Mouse (Mus musculus) stomach, postnatal 0 days (tissue): ENCODE data around the gene Rpn2. TPM values are rescaled to one million over a fixed set of nuclear protein-coding genes. Genes with fewer than 3 reads are reported as not detected.
A peak's percentile ranks its signal among the peaks of the same experiment; 100 is the strongest.

Experiments used
- ATAC-seq: fragments of 200-750 bp; cut with Nextera tagmentation; 2 replicates; pipeline ENCODE4 v1.8.0; 2017; ENCODE audit not compliant: low FRiP score, low TSS enrichment
- DNase-seq: peaks from one replicate; pipeline ENCODE4 v3.0.0-alpha.2; 2016; ENCODE audit warnings: low spot score
- H3K27ac ChIP-seq: fragments of 300-500 bp; sonication (generic); replicated peaks from 2 replicates; pipeline ENCODE4 v1.5.1; 2014; ENCODE audit warnings: mild to moderate bottlenecking, control low read depth
- H3K27me3 ChIP-seq: fragments of 300-500 bp; sonication (generic); 2 replicates; pipeline ENCODE4 v1.6.1; 2014; ENCODE audit warnings: low read length; ENCODE audit not compliant: control insufficient read depth, insufficient read depth
- H3K36me3 ChIP-seq: fragments of 300-500 bp; sonication (generic); 2 replicates; pipeline ENCODE4 v1.6.1; 2014; ENCODE audit warnings: low read length, mixed read lengths; ENCODE audit not compliant: control insufficient read depth, insufficient read depth
- H3K4me1 ChIP-seq: fragments of 300-500 bp; sonication (generic); replicated peaks from 2 replicates; pipeline ENCODE4 v1.6.1; 2014; ENCODE audit warnings: antibody characterized with exemption; ENCODE audit not compliant: control insufficient read depth, insufficient read depth
- H3K4me2 ChIP-seq: fragments of 300-500 bp; sonication (generic); replicated peaks from 2 replicates; pipeline ENCODE4 v1.6.1; 2014; ENCODE audit warnings: low read depth, mild to moderate bottlenecking, control low read depth, moderate library complexity
- H3K4me3 ChIP-seq: fragments of 300-500 bp; sonication (generic); 2 replicates; pipeline ENCODE4 v1.5.1; 2014; ENCODE audit warnings: low read depth, low read length, control low read depth
- H3K9ac ChIP-seq: fragments of 300-500 bp; sonication (generic); 2 replicates; pipeline ENCODE4 v1.6.1; 2014; ENCODE audit warnings: mild to moderate bottlenecking, low read length, control low read depth, mixed read lengths
- H3K9me3 ChIP-seq: fragments of 300-500 bp; sonication (generic); 2 replicates; pipeline ENCODE4 v1.6.1; 2016; ENCODE audit warnings: low read length; ENCODE audit not compliant: control insufficient read depth
- CTCF ChIP-seq: IDR thresholded peaks from 2 replicates; pipeline ENCODE4 v1.5.1; 2016; ENCODE audit warnings: antibody characterized with exemption, low read depth, mild to moderate bottlenecking, moderate library complexity
- EP300 ChIP-seq: optimal IDR thresholded peaks from 2 replicates; pipeline ENCODE3; 2016; ENCODE audit warnings: antibody characterized with exemption
- WGBS: fragments of 180-500 bp; shearing (Covaris S2); extraction: QIAGEN DNeasy Blood & Tissue Kit; methylation state at CpG from one replicate; pipeline ENCODE4 v1.1.7; 2014; 5-methylcytosine and 5-hydroxymethylcytosine counted together
- polyA plus RNA-seq: library from polyadenylated mRNA; unstranded; fragments of >200 nt; fragmentation: Nextera tagmentation; extraction: Ambion mirVana; gene quantifications from 2 replicates; pipeline ENCODE4 v1.2.1, GENCODE M21; 2015

Rpn2 gene
- polyA plus RNA-seq, 1 experiment from 2014 or later = 192 TPM

GRCm38 (mm10) chr2:157306091-157307032, 27.5 kb downstream of the Rpn2 start:
- no peaks in the 10 kb centered on the region for H3K27me3 ChIP-seq
- no peak overlapping the region for H3K4me2 ChIP-seq
- peaks cover 27% of the 10 kb centered on the region for H3K36me3 ChIP-seq
- H3K9ac ChIP-seq = no peak overlapping the region
- no peak for DNase-seq
- no peaks in the 10 kb centered on the region for H3K9me3 ChIP-seq
- H3K4me1 ChIP-seq = no peaks in the 10 kb centered on the region
- no peak overlapping the region; the same call in 1 of the 2 replicates for H3K27ac ChIP-seq
- TF ChIP-seq EP300 (no peak), CTCF (no peak)
- ATAC-seq = peak; percentile 57
- WGBS = 41% methylated on average over 7 of the region's 7 CpGs
- no peak overlapping the region for H3K4me3 ChIP-seq

- Histone ChIP-seq H3K36me3 (peaks cover 18% of the 10 kb centered on the region), H3K4me3 (no peak overlapping the region), H3K27ac (no peak overlapping the region; the same call in 1 of the 2 replicates), H3K27me3 (no peaks in the 10 kb centered on the region), H3K4me1 (no peaks in the 10 kb centered on the region), H3K4me2 (no peak overlapping the region), H3K9me3 (no peaks in the 10 kb centered on the region), H3K9ac (no peak overlapping the region)
- TF ChIP-seq CTCF = no peak
- no peak for TF ChIP-seq EP300
- 66% methylated on average over 4 of the region's 4 CpGs for WGBS
- no peak for DNase-seq
- ATAC-seq = no peak
These were observed 29.0 kb downstream of the Rpn2 start for GRCm38 (mm10) chr2:157307715-157308265.

GRCm38 (mm10) chr2:157308273-157308917, 29.6 kb downstream of the Rpn2 start:
- Histone ChIP-seq H3K4me1 (no peaks in the 10 kb centered on the region), H3K4me2 (no peak overlapping the region), H3K9ac (no peak overlapping the region), H3K27me3 (no peaks in the 10 kb centered on the region), H3K9me3 (no peaks in the 10 kb centered on the region), H3K36me3 (peaks cover 15% of the 10 kb centered on the region), H3K27ac (no peak overlapping the region), H3K4me3 (no peak overlapping the region)
- 37% methylated on average over 2 of the region's 2 CpGs for WGBS
- ATAC-seq = no peak; the same call in 1 of the 2 replicates
- no peak for DNase-seq
- TF ChIP-seq CTCF (no peak), EP300 (no peak)

- H3K4me1 ChIP-seq = no peaks in the 10 kb centered on the region
- H3K27me3 ChIP-seq = no peaks in the 10 kb centered on the region
- no peak overlapping the region for H3K9ac ChIP-seq
- no peak for TF ChIP-seq EP300
- no peak for TF ChIP-seq CTCF
- DNase-seq (no peak), ATAC-seq (no peak)
- H3K4me2 ChIP-seq = no peak overlapping the region
- H3K9me3 ChIP-seq = no peaks in the 10 kb centered on the region
- no peak overlapping the region for H3K4me3 ChIP-seq
- H3K36me3 ChIP-seq = peaks cover 16% of the 10 kb centered on the region
- WGBS = 91% methylated on average over 8 of the region's 8 CpGs
- no peak overlapping the region for H3K27ac ChIP-seq
These were observed 30.8 kb downstream of the Rpn2 start for GRCm38 (mm10) chr2:157309611-157310010.

GRCm38 (mm10) chr2:157310963-157311637, 32.3 kb downstream of the Rpn2 start:
- Histone ChIP-seq H3K36me3 (peaks cover 19% of the 10 kb centered on the region), H3K4me2 (no peak overlapping the region), H3K9ac (no peak overlapping the region), H3K9me3 (no peaks in the 10 kb centered on the region), H3K27me3 (no peaks in the 10 kb centered on the region), H3K4me1 (no peaks in the 10 kb centered on the region), H3K4me3 (no peak overlapping the region), H3K27ac (no peak overlapping the region)
- whole genome bisulfite sequencing = 85% methylated on average over 6 of the region's 6 CpGs
- DNase-seq (no peak), ATAC-seq (no peak)
- no peak for TF ChIP-seq EP300
- TF ChIP-seq CTCF = no peak
